Mouse (Mus musculus): ENCODE measurements around the gene Lrrc8b.

GRCm38 (mm10) chr5:105443057-105443815, 27.7 kb downstream of the Lrrc8b start:
- no peak for TF ChIP-seq GATA1 (IDR thresholded peaks at IDR 0.05; ENCODE audit: low read length)
- no peak for TF ChIP-seq TAL1 (IDR thresholded peaks at IDR 0.05; ENCODE audit: low read length)
